Mouse (Mus musculus): Measurements from ENCODE around the gene Lsm7. TPM values are rescaled to one million over a fixed set of nuclear protein-coding genes. Genes with fewer than 3 reads are reported as not detected.

Gene Lsm7
- polyA plus RNA-seq, 1 experiment from 2014 or later = 310 TPM

DNA sequence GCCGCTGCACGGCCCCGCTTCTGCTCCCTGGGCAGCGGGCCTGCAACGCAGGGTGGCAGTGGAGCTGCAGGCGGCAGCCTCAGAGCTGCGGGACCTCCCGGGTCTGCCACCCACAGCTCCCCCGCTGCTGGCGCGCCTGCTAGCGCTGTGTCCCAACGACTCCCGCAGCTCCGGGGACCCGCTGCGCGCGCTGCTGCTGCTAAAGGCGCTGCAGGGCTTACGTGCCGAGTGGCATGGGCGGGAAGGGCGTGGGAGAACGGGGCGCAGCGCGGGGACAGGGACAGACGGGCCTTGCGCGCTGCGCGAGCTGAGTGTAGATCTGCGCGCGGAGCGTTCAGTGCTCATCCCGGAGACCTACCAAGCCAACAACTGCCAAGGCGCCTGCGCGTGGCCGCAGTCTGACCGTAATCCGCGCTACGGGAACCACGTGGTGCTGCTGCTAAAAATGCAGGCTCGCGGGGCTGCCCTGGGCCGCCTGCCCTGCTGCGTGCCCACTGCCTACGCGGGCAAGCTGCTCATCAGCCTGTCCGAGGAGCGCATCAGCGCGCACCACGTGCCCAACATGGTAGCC is 47.9 kb downstream of the Lsm7 start:
- H3K4me3 ChIP-seq = peak overlapping the region; percentile 54
- peak overlapping the region; percentile 97 for H3K4me2 ChIP-seq (replicated peaks)
- peaks cover 58% of the 10 kb centered on the region for H3K27me3 ChIP-seq
- H3K27ac ChIP-seq = peak overlapping the region; percentile 56
- ATAC-seq (ENCODE audit: low FRiP score, low read depth) = peak; percentile 83
- peaks cover 33% of the 10 kb centered on the region for H3K36me3 ChIP-seq
- under 1% methylated on average over 56 of the region's 58 CpGs for WGBS
- peak overlapping the region; percentile 78 for H3K9ac ChIP-seq
- peaks cover 38% of the 10 kb centered on the region for H3K4me1 ChIP-seq
- no peaks in the 10 kb centered on the region for H3K9me3 ChIP-seq

DNA sequence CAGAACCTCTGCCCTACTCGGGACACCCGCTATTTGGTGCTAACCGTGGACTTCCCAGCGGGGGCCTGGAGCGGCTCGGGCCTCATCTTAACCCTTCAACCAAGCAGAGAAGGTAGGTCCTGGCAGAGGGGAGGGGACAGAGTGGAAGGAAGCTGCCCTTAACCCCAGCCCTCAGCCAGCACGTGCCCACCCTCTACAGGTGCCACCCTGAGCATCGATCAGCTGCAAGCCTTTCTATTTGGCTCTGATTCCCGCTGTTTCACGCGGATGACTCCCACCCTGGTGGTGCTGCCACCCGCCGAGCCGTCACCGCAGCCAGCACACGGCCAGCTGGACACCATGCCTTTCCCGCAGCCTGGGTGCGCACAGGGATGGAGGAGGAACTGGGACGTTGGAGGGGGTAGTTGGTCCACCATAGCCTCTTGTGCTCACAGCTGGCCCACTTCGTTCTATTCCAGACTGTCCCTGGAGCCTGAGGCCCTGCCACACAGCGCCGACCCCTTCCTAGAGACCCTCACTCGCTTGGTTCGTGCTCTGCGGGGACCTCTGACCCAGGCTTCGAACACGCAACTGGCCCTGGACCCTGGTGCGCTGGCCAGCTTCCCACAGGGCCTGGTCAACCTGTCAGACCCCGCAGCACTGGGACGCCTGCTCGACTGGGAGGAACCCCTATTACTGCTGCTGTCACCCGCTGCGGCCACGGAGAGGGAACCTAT is 48.5 kb downstream of the Lsm7 start:
- no peak for ATAC-seq (ENCODE audit: low FRiP score, low read depth)
- H3K36me3 ChIP-seq = peaks cover 39% of the 10 kb centered on the region
- WGBS = 42% methylated on average over 33 of the region's 34 CpGs
- no peaks in the 10 kb centered on the region for H3K9me3 ChIP-seq
- peak overlapping the region; percentile 54 for H3K4me3 ChIP-seq
- H3K4me1 ChIP-seq = peaks cover 38% of the 10 kb centered on the region
- H3K27me3 ChIP-seq = peaks cover 52% of the 10 kb centered on the region
- peak overlapping the region; percentile 97 for H3K4me2 ChIP-seq (replicated peaks)
- peak overlapping the region; percentile 56 for H3K27ac ChIP-seq
- H3K9ac ChIP-seq = peak overlapping the region; percentile 78

DNA sequence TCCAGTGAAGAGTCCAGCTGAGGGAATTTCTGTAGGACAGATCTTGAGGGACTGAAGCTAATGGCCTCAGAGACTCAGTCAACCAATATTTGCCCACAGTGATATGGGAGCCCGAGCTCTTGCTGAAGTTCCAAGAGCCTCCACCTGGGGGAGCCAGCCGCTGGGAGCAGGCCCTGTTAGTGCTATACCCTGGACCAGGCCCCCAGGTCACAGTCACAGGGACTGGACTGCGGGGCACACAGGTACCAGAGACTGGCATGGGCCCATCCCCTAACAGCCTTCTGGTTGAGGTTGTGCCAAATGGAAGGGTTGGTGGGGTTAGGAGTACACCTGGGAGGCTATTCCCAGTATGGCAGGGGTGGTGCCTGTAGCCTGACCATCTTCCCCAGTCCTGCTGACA is 49.1 kb downstream of the Lsm7 start:
- Histone ChIP-seq H3K9me3 (no peaks in the 10 kb centered on the region), H3K4me2 (replicated peaks) (peak overlapping the region; percentile 97; the same call in 1 of the 2 replicates), H3K4me3 (peak overlapping the region; percentile 54; the same call in 1 of the 2 replicates), H3K27me3 (peaks cover 46% of the 10 kb centered on the region), H3K4me1 (peaks cover 38% of the 10 kb centered on the region), H3K36me3 (peaks cover 45% of the 10 kb centered on the region), H3K27ac (no peak overlapping the region), H3K9ac (peak overlapping the region; percentile 78; the same call in 1 of the 2 replicates)
- WGBS = 19% methylated on average over 3 of the region's 3 CpGs
- 0 out of 2 replicates have a peak, but pooled peaks have one; percentile 17 for ATAC-seq (ENCODE audit: low FRiP score, low read depth)

DNA sequence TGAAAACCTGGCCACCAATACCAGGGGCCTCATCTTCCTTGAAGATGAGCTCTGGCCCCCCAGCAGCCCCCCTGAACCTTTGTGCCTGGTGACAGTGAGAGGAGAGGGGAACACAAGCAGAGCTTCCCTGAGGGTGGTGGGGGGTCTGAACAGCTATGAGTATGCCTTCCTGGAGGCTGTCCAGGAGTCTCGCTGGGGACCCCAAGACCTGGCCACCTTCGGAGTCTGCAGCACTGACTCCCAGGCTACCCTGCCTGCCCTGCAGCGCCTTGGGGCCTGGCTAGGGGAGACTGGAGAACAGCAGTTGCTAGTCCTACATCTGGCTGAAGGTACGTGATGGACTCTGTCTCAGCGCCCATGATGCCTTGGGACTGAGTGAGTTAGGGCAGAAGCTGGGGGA is 49.7 kb downstream of the Lsm7 start:
- no peaks in the 10 kb centered on the region for H3K9me3 ChIP-seq
- H3K36me3 ChIP-seq = peaks cover 50% of the 10 kb centered on the region
- H3K27ac ChIP-seq = no peak overlapping the region
- H3K4me1 ChIP-seq = peaks cover 37% of the 10 kb centered on the region
- peaks cover 40% of the 10 kb centered on the region for H3K27me3 ChIP-seq
- no peak for ATAC-seq (ENCODE audit: low FRiP score, low read depth)
- no peak overlapping the region; the same call in 1 of the 2 replicates for H3K9ac ChIP-seq
- whole genome bisulfite sequencing = 76% methylated on average over 5 of the region's 5 CpGs
- H3K4me2 ChIP-seq (replicated peaks) = no peak overlapping the region
- no peak overlapping the region for H3K4me3 ChIP-seq

DNA sequence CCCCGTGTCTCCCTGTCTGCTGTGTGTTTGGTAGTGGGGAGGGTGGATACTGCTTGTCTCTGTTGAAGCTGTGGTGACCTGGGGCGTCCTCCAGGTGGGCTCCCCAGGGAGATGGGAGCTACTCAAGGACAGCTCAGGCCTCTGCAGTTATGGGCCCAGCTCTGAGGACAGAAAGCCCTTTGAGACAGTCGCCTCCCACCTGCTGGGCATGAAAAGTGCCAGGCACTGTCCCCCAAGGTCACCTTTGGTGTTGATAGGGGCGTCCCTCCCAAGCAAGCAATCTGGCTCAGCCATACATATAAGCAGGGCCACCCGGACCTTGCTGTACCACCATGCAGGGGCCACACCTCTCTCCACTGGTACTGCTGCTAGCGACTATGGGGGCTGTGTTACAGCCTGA is 50.1 kb downstream of the Lsm7 start, which contains the start of gene Amh:
Gene Amh, plus strand, starts transcription at position 328 of the 400 bp plus-strand sequence.
- Histone ChIP-seq H3K9ac (peak within 1 kb of the TSS; percentile 78; the same call in 1 of the 2 replicates), H3K27ac (no peak within 1 kb of the TSS), H3K27me3 (peaks cover 36% of the 10 kb centered on the region), H3K4me1 (peaks cover 37% of the 10 kb centered on the region), H3K4me3 (no peak within 1 kb of the TSS; the same call in 1 of the 2 replicates), H3K4me2 (replicated peaks) (peak within 1 kb of the TSS; percentile 97; the same call in 1 of the 2 replicates), H3K36me3 (peaks cover 54% of the 10 kb centered on the region), H3K9me3 (no peaks in the 10 kb centered on the region)
- ATAC-seq (ENCODE audit: low FRiP score, low read depth) = no peak
- 64% methylated on average over 6 of the region's 6 CpGs for WGBS

DNA sequence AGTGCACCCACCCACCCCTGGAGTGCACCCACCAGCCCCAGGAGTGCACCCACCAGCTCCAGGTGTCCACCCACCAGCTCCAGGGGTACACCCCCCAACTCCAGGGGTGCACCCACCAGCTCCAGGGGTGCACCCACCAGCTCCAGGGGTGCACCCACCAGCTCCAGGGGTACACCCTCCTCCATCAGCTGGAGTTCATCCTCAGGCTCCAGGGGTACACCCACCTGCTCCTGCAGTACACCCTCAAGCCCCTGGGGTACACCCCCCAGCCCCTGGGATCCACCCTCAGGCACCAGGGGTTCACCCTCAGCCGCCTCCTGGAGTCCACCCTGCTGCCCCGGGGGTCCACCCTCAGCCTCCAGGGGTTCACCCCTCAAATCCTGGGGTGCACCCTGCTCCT is 50.7 kb downstream of the Lsm7 start:
- Histone ChIP-seq H3K27me3 (peaks cover 30% of the 10 kb centered on the region), H3K9me3 (no peaks in the 10 kb centered on the region), H3K36me3 (peaks cover 55% of the 10 kb centered on the region), H3K9ac (no peak overlapping the region), H3K27ac (no peak overlapping the region), H3K4me2 (replicated peaks) (no peak overlapping the region), H3K4me3 (no peak overlapping the region), H3K4me1 (peaks cover 42% of the 10 kb centered on the region)
- no peak for ATAC-seq (ENCODE audit: low FRiP score, low read depth)
- 97% methylated on average over 2 of the region's 2 CpGs for WGBS

DNA sequence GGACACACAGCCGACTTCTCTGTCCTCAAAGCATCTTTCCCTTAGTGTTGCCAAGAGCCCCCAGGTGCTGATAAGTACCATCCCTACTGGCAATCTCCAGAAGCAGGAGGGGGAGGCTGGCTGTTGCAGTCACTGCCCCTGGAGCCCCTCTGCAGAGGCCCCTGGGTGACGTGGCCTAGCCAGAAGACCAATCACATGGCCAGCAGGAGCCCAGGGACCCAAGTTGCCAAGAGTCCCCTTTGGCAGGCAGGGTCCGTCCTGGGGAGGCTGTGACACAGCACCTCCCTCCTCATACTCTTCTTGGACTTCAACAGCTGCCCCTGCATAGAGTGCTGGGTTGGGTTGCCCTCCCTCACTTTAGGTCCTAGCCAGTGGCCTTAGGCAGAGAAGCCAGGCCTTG is 52.0 kb downstream of the Lsm7 start:
- Histone ChIP-seq H3K9me3 (no peaks in the 10 kb centered on the region), H3K27me3 (peaks cover 17% of the 10 kb centered on the region), H3K27ac (no peak overlapping the region), H3K36me3 (peaks cover 55% of the 10 kb centered on the region), H3K4me3 (no peak overlapping the region), H3K9ac (no peak overlapping the region), H3K4me1 (peaks cover 29% of the 10 kb centered on the region), H3K4me2 (replicated peaks) (no peak overlapping the region)
- 83% methylated on average over 3 of the region's 3 CpGs for WGBS
- no peak for ATAC-seq (ENCODE audit: low FRiP score, low read depth)

MicroRNAs encoded within 50 kb of the gene (microRNA counts, 519-probe panel; counts per million panel counts)
- not detected for microRNA mmu-miR-1982

Small RNA genes lying within 50 kb of the gene (microRNA-seq; reads per million reads assigned to microRNA genes)
- 1.4 reads per million for gene Mir1982

Other genes starting within 250 kb of the Lsm7 start
- 3.7 and 5.6 TPM in 2 replicates for gene Gm49322, start 249.2 kb downstream of the Lsm7 start, polyA plus RNA-seq (2015; fragmentation: Nextera tagmentation; extraction: Ambion mirVana)
- gene Csnk1g2, start 232.4 kb downstream of the Lsm7 start, polyA plus RNA-seq (2015; fragmentation: Nextera tagmentation; extraction: Ambion mirVana) = 148 and 159 TPM in 2 replicates
- 77.8 and 83.5 TPM in 2 replicates for gene Btbd2, start 198.1 kb downstream of the Lsm7 start, polyA plus RNA-seq (2015; fragmentation: Nextera tagmentation; extraction: Ambion mirVana)
- gene Mknk2, start 177.1 kb downstream of the Lsm7 start, polyA plus RNA-seq (2015; fragmentation: Nextera tagmentation; extraction: Ambion mirVana) = 86.1 and 87.8 TPM in 2 replicates
- 55.3 and 55.7 TPM in 2 replicates for gene Mob3a, start 153.2 kb downstream of the Lsm7 start, polyA plus RNA-seq (2015; fragmentation: Nextera tagmentation; extraction: Ambion mirVana)
- 24.2 and 25.6 TPM in 2 replicates for gene Izumo4, start 153.0 kb downstream of the Lsm7 start, polyA plus RNA-seq (2015; fragmentation: Nextera tagmentation; extraction: Ambion mirVana)
- gene Ap3d1, start 112.9 kb downstream of the Lsm7 start, polyA plus RNA-seq (2015; fragmentation: Nextera tagmentation; extraction: Ambion mirVana) = 74.5 and 80.0 TPM in 2 replicates
- gene Dot1l, start 100.0 kb downstream of the Lsm7 start, polyA plus RNA-seq (2015; fragmentation: Nextera tagmentation; extraction: Ambion mirVana) = 19.2 and 20.2 TPM in 2 replicates
- gene Sf3a2, start 57.0 kb downstream of the Lsm7 start, polyA plus RNA-seq (2015; fragmentation: Nextera tagmentation; extraction: Ambion mirVana) = 73.0 and 77.4 TPM in 2 replicates
- gene Plekhj1, start 56.6 kb downstream of the Lsm7 start, polyA plus RNA-seq (2015; fragmentation: Nextera tagmentation; extraction: Ambion mirVana) = 127 and 128 TPM in 2 replicates
- not detected in 2 replicates for gene Amh, start 50.0 kb downstream of the Lsm7 start, polyA plus RNA-seq (2015; fragmentation: Nextera tagmentation; extraction: Ambion mirVana)
- 4.5 and 5.2 TPM in 2 replicates for gene Jsrp1, start 41.7 kb downstream of the Lsm7 start, polyA plus RNA-seq (2015; fragmentation: Nextera tagmentation; extraction: Ambion mirVana)
- gene Oaz1, start 28.6 kb downstream of the Lsm7 start, polyA plus RNA-seq (2015; fragmentation: Nextera tagmentation; extraction: Ambion mirVana) = 1,885 and 1,910 TPM in 2 replicates
- gene Lingo3, start 11.2 kb downstream of the Lsm7 start, polyA plus RNA-seq (2015; fragmentation: Nextera tagmentation; extraction: Ambion mirVana) = 0.92 and 1.3 TPM in 2 replicates
- gene Sppl2b, start 66 bp upstream of the Lsm7 start, polyA plus RNA-seq (2015; fragmentation: Nextera tagmentation; extraction: Ambion mirVana) = 49.0 and 54.1 TPM in 2 replicates
- gene Tmprss9, start 16.6 kb upstream of the Lsm7 start, polyA plus RNA-seq (2015; fragmentation: Nextera tagmentation; extraction: Ambion mirVana) = 0.06 and 0.08 TPM in 2 replicates
- 306 and 335 TPM in 2 replicates for gene Timm13, start 45.8 kb upstream of the Lsm7 start, polyA plus RNA-seq (2015; fragmentation: Nextera tagmentation; extraction: Ambion mirVana)
- 54.6 and 63.2 TPM in 2 replicates for gene Lmnb2, start 63.0 kb upstream of the Lsm7 start, polyA plus RNA-seq (2015; fragmentation: Nextera tagmentation; extraction: Ambion mirVana)
- gene Gadd45b, start 74.9 kb upstream of the Lsm7 start, polyA plus RNA-seq (2015; fragmentation: Nextera tagmentation; extraction: Ambion mirVana) = 32.3 and 32.7 TPM in 2 replicates
- gene Gng7, start 159.7 kb upstream of the Lsm7 start, polyA plus RNA-seq (2015; fragmentation: Nextera tagmentation; extraction: Ambion mirVana) = 7.4 and 9.0 TPM in 2 replicates
- gene Diras1, start 170.5 kb upstream of the Lsm7 start, polyA plus RNA-seq (2015; fragmentation: Nextera tagmentation; extraction: Ambion mirVana) = 0.15 and 0.33 TPM in 2 replicates
- 19.2 and 20.0 TPM in 2 replicates for gene Slc39a3, start 182.2 kb upstream of the Lsm7 start, polyA plus RNA-seq (2015; fragmentation: Nextera tagmentation; extraction: Ambion mirVana)
- 227 and 231 TPM in 2 replicates for gene Sgta, start 205.0 kb upstream of the Lsm7 start, polyA plus RNA-seq (2015; fragmentation: Nextera tagmentation; extraction: Ambion mirVana)
- gene Thop1, start 214.8 kb upstream of the Lsm7 start, polyA plus RNA-seq (2015; fragmentation: Nextera tagmentation; extraction: Ambion mirVana) = 58.4 and 62.0 TPM in 2 replicates
- 0.18 and 0.60 TPM in 2 replicates for gene Creb3l3, start 243.7 kb upstream of the Lsm7 start, polyA plus RNA-seq (2015; fragmentation: Nextera tagmentation; extraction: Ambion mirVana)

All from limb, embryonic 13.5 days (tissue).